Mouse (Mus musculus): ENCODE data around the gene Sh3bp4. TPM values are rescaled to one million over a fixed set of nuclear protein-coding genes. Genes with fewer than 3 reads are reported as not detected.

Sh3bp4 gene
- polyA plus RNA-seq, 1 experiment from 2014 or later: 22.6 TPM

- WGBS: 17% methylated on average over 2 of the region's 2 CpGs
- H3K4me2 ChIP-seq (ENCODE audit: low read length): no peak overlapping the region
- H3K4me1 ChIP-seq (replicated peaks; ENCODE audit: control insufficient read depth, insufficient read depth, low read length): peaks cover 7% of the 10 kb centered on the region; the same call in 1 of the 2 replicates
- no peaks in the 10 kb centered on the region for H3K36me3 ChIP-seq (ENCODE audit: control insufficient read depth, insufficient read depth, low read length)
- no peak for DNase-seq (ENCODE audit: low spot score)
- H3K9me3 ChIP-seq (ENCODE audit: control insufficient read depth, low read length): no peaks in the 10 kb centered on the region
- no peak overlapping the region for H3K4me3 ChIP-seq (ENCODE audit: low read depth, low read length)
- ATAC-seq (replicated peaks; ENCODE audit: low FRiP score, low TSS enrichment, low read depth): no peak
- no peak overlapping the region for H3K27ac ChIP-seq (ENCODE audit: low read depth)
- H3K9ac ChIP-seq (ENCODE audit: low read length): no peak overlapping the region
- H3K27me3 ChIP-seq (replicated peaks; ENCODE audit: control insufficient read depth, insufficient read depth, low read length): no peaks in the 10 kb centered on the region
These were observed 30.4 kb upstream of the Sh3bp4 start for GRCm38 (mm10) chr1:89039836-89040235.

GRCm38 (mm10) chr1:89041290-89041689, 28.9 kb upstream of the Sh3bp4 start:
- Histone ChIP-seq H3K4me1 (replicated peaks; ENCODE audit: control insufficient read depth, insufficient read depth, low read length) (peaks cover 7% of the 10 kb centered on the region; the same call in 1 of the 2 replicates), H3K4me3 (ENCODE audit: low read depth, low read length) (no peak overlapping the region), H3K4me2 (ENCODE audit: low read length) (no peak overlapping the region), H3K9me3 (ENCODE audit: control insufficient read depth, low read length) (no peaks in the 10 kb centered on the region), H3K27ac (ENCODE audit: low read depth) (peak overlapping the region; percentile 44; the same call in 1 of the 2 replicates), H3K27me3 (replicated peaks; ENCODE audit: control insufficient read depth, insufficient read depth, low read length) (no peaks in the 10 kb centered on the region), H3K9ac (ENCODE audit: low read length) (no peak overlapping the region), H3K36me3 (ENCODE audit: control insufficient read depth, insufficient read depth, low read length) (no peaks in the 10 kb centered on the region)
- DNase-seq (ENCODE audit: low spot score) (no peak), ATAC-seq (replicated peaks; ENCODE audit: low FRiP score, low TSS enrichment, low read depth) (no peak)
- 46% methylated on average over 5 of the region's 5 CpGs for WGBS

- H3K4me1 ChIP-seq (replicated peaks; ENCODE audit: control insufficient read depth, insufficient read depth, low read length): peaks cover 7% of the 10 kb centered on the region; the same call in 1 of the 2 replicates
- no peak for DNase-seq (ENCODE audit: low spot score)
- no peaks in the 10 kb centered on the region for H3K9me3 ChIP-seq (ENCODE audit: control insufficient read depth, low read length)
- H3K27ac ChIP-seq (ENCODE audit: low read depth): 0 out of 2 replicates have a peak overlapping the region, but pooled peaks have one; percentile 44
- no peak for ATAC-seq (replicated peaks; ENCODE audit: low FRiP score, low TSS enrichment, low read depth)
- H3K4me2 ChIP-seq (ENCODE audit: low read length): no peak overlapping the region
- no peaks in the 10 kb centered on the region for H3K36me3 ChIP-seq (ENCODE audit: control insufficient read depth, insufficient read depth, low read length)
- H3K4me3 ChIP-seq (ENCODE audit: low read depth, low read length): no peak overlapping the region
- no peaks in the 10 kb centered on the region for H3K27me3 ChIP-seq (replicated peaks; ENCODE audit: control insufficient read depth, insufficient read depth, low read length)
- WGBS: 69% methylated on average over 4 of the region's 4 CpGs
- no peak overlapping the region for H3K9ac ChIP-seq (ENCODE audit: low read length)
These were observed 28.1 kb upstream of the Sh3bp4 start for GRCm38 (mm10) chr1:89042081-89042480.

GRCm38 (mm10) chr1:89042956-89043355, 27.3 kb upstream of the Sh3bp4 start:
- Histone ChIP-seq H3K9ac (ENCODE audit: low read length) (no peak overlapping the region), H3K4me1 (replicated peaks; ENCODE audit: control insufficient read depth, insufficient read depth, low read length) (peaks cover 7% of the 10 kb centered on the region; the same call in 1 of the 2 replicates), H3K36me3 (ENCODE audit: control insufficient read depth, insufficient read depth, low read length) (no peaks in the 10 kb centered on the region), H3K27me3 (replicated peaks; ENCODE audit: control insufficient read depth, insufficient read depth, low read length) (no peaks in the 10 kb centered on the region), H3K4me2 (ENCODE audit: low read length) (no peak overlapping the region), H3K4me3 (ENCODE audit: low read depth, low read length) (no peak overlapping the region), H3K27ac (ENCODE audit: low read depth) (no peak overlapping the region), H3K9me3 (ENCODE audit: control insufficient read depth, low read length) (no peaks in the 10 kb centered on the region)
- ATAC-seq (replicated peaks; ENCODE audit: low FRiP score, low TSS enrichment, low read depth) (no peak), DNase-seq (ENCODE audit: low spot score) (no peak)
- 85% methylated on average over 10 of the region's 10 CpGs for WGBS

- no peak overlapping the region for H3K27ac ChIP-seq (ENCODE audit: low read depth)
- no peak for ATAC-seq (replicated peaks; ENCODE audit: low FRiP score, low TSS enrichment, low read depth)
- DNase-seq (ENCODE audit: low spot score): no peak
- peaks cover 7% of the 10 kb centered on the region; the same call in 1 of the 2 replicates for H3K4me1 ChIP-seq (replicated peaks; ENCODE audit: control insufficient read depth, insufficient read depth, low read length)
- no peaks in the 10 kb centered on the region for H3K27me3 ChIP-seq (replicated peaks; ENCODE audit: control insufficient read depth, insufficient read depth, low read length)
- H3K36me3 ChIP-seq (ENCODE audit: control insufficient read depth, insufficient read depth, low read length): no peaks in the 10 kb centered on the region
- WGBS: 91% methylated on average over 8 of the region's 8 CpGs
- no peak overlapping the region for H3K4me2 ChIP-seq (ENCODE audit: low read length)
- no peaks in the 10 kb centered on the region for H3K9me3 ChIP-seq (ENCODE audit: control insufficient read depth, low read length)
- H3K9ac ChIP-seq (ENCODE audit: low read length): no peak overlapping the region
- no peak overlapping the region for H3K4me3 ChIP-seq (ENCODE audit: low read depth, low read length)
These were observed 24.8 kb upstream of the Sh3bp4 start for GRCm38 (mm10) chr1:89045403-89045802.

GRCm38 (mm10) chr1:89049506-89049905, 20.7 kb upstream of the Sh3bp4 start:
- H3K9me3 ChIP-seq (ENCODE audit: control insufficient read depth, low read length): no peaks in the 10 kb centered on the region
- no peak overlapping the region for H3K4me2 ChIP-seq (ENCODE audit: low read length)
- DNase-seq (ENCODE audit: low spot score) (no peak), ATAC-seq (replicated peaks; ENCODE audit: low FRiP score, low TSS enrichment, low read depth) (no peak)
- H3K4me1 ChIP-seq (replicated peaks; ENCODE audit: control insufficient read depth, insufficient read depth, low read length): 0 out of 2 replicates have a peak, but pooled peaks cover 2% of the 10 kb centered on the region
- WGBS: 73% methylated on average over 4 of the region's 4 CpGs
- no peak overlapping the region for H3K27ac ChIP-seq (ENCODE audit: low read depth)
- H3K4me3 ChIP-seq (ENCODE audit: low read depth, low read length): no peak overlapping the region
- no peaks in the 10 kb centered on the region for H3K36me3 ChIP-seq (ENCODE audit: control insufficient read depth, insufficient read depth, low read length)
- H3K9ac ChIP-seq (ENCODE audit: low read length): no peak overlapping the region
- no peaks in the 10 kb centered on the region for H3K27me3 ChIP-seq (replicated peaks; ENCODE audit: control insufficient read depth, insufficient read depth, low read length)

- no peaks in the 10 kb centered on the region for H3K27me3 ChIP-seq (replicated peaks; ENCODE audit: control insufficient read depth, insufficient read depth, low read length)
- DNase-seq (ENCODE audit: low spot score) (no peak), ATAC-seq (replicated peaks; ENCODE audit: low FRiP score, low TSS enrichment, low read depth) (no peak)
- no peak overlapping the region for H3K4me3 ChIP-seq (ENCODE audit: low read depth, low read length)
- H3K4me1 ChIP-seq (replicated peaks; ENCODE audit: control insufficient read depth, insufficient read depth, low read length): peaks cover 15% of the 10 kb centered on the region
- peaks cover 2% of the 10 kb centered on the region for H3K9me3 ChIP-seq (ENCODE audit: control insufficient read depth, low read length)
- no peak overlapping the region for H3K4me2 ChIP-seq (ENCODE audit: low read length)
- H3K27ac ChIP-seq (ENCODE audit: low read depth): no peak overlapping the region
- no peaks in the 10 kb centered on the region for H3K36me3 ChIP-seq (ENCODE audit: control insufficient read depth, insufficient read depth, low read length)
- 49% methylated on average over 1 of the region's 1 CpGs for WGBS
- no peak overlapping the region for H3K9ac ChIP-seq (ENCODE audit: low read length)
These were observed 14.0 kb upstream of the Sh3bp4 start for GRCm38 (mm10) chr1:89056175-89056574.

- Histone ChIP-seq H3K9me3 (ENCODE audit: control insufficient read depth, low read length) (peaks cover 8% of the 10 kb centered on the region), H3K4me2 (ENCODE audit: low read length) (no peak overlapping the region), H3K36me3 (ENCODE audit: control insufficient read depth, insufficient read depth, low read length) (no peaks in the 10 kb centered on the region), H3K27me3 (replicated peaks; ENCODE audit: control insufficient read depth, insufficient read depth, low read length) (no peaks in the 10 kb centered on the region), H3K4me1 (replicated peaks; ENCODE audit: control insufficient read depth, insufficient read depth, low read length) (peaks cover 15% of the 10 kb centered on the region), H3K9ac (ENCODE audit: low read length) (no peak overlapping the region), H3K4me3 (ENCODE audit: low read depth, low read length) (no peak overlapping the region), H3K27ac (ENCODE audit: low read depth) (no peak overlapping the region)
- WGBS: 64% methylated on average over 3 of the region's 3 CpGs
- DNase-seq (ENCODE audit: low spot score) (no peak), ATAC-seq (replicated peaks; ENCODE audit: low FRiP score, low TSS enrichment, low read depth) (no peak)
These were observed 12.8 kb upstream of the Sh3bp4 start for GRCm38 (mm10) chr1:89057430-89057829.

- no peak overlapping the region for H3K4me2 ChIP-seq (ENCODE audit: low read length)
- H3K27ac ChIP-seq (ENCODE audit: low read depth): no peak overlapping the region
- no peak overlapping the region for H3K9ac ChIP-seq (ENCODE audit: low read length)
- no peak for ATAC-seq (replicated peaks; ENCODE audit: low FRiP score, low TSS enrichment, low read depth)
- H3K36me3 ChIP-seq (ENCODE audit: control insufficient read depth, insufficient read depth, low read length): no peaks in the 10 kb centered on the region
- DNase-seq (ENCODE audit: low spot score): no peak
- 87% methylated on average over 1 of the region's 1 CpGs for WGBS
- peaks cover 15% of the 10 kb centered on the region for H3K4me1 ChIP-seq (replicated peaks; ENCODE audit: control insufficient read depth, insufficient read depth, low read length)
- no peaks in the 10 kb centered on the region for H3K27me3 ChIP-seq (replicated peaks; ENCODE audit: control insufficient read depth, insufficient read depth, low read length)
- H3K4me3 ChIP-seq (ENCODE audit: low read depth, low read length): no peak overlapping the region
- peaks cover 8% of the 10 kb centered on the region for H3K9me3 ChIP-seq (ENCODE audit: control insufficient read depth, low read length)
These were observed 12.2 kb upstream of the Sh3bp4 start for GRCm38 (mm10) chr1:89058011-89058410.
